Comparison of ENCODE assay signal across 9 mouse cellular contexts in the genomic region with DNA sequence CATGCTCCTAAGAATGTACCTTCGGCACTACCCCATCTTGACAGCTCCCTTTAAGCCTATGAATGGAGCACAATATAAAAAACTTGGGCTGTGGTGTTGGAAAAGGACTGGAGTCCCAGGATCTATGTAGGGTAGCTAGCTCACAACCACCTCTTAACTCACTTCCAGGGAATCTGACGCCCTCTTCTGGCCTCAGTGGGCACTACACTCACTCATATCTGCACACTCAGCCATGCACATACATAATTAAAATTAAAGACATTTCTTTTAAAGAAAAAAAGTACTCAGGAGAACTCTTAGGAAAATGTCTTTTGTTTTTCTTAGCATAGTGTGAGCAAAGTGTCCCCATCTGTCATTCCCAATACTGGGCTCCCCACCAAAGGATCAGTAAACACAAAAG.
A peak's percentile ranks its signal among the peaks of the same experiment; 100 is the strongest.
DNase-seq lines count a peak whose midpoint lies in the region; ATAC-seq and TF ChIP-seq lines count a peak whose summit lies in the region.
"Had no signal": no experiment of that assay in that cellular context is flagged by ENCODE, and none has a peak within 500 bp of the region (broad histone marks: within the 10 kb centered on the region; RNA-seq: fewer than 3 reads in every experiment).

No protein-coding gene starts in this region.

- DNase-seq in adrenal gland, adult (ENCODE audit: inconsistent age in 2 of 2, low spot score in 1 of 2), result peak; percentile 48 to 68
- DNase-seq in adrenal gland, postnatal 4 days (ENCODE audit: low spot score in 2 of 2), result no peak
- peak; percentile 47 for DNase-seq in kidney, adult 9 months
- no peak for DNase-seq in kidney, adult 11 months
- peak; percentile 34 for DNase-seq in ES-E14 (ENCODE audit: low read depth, low spot score)
- DNase-seq in frontal cortex, adult 2 months (ENCODE audit: extremely low spot score in 1 of 2, low spot score in 1 of 2), result no peak
- no peak for DNase-seq in hindbrain, embryonic 14.5 days (ENCODE audit: low spot score)

- 0 out of 2 replicates have a peak, but pooled peaks have one; percentile 60 for ATAC-seq in megakaryocyte-erythroid progenitor cell, adult 5-6 weeks (replicated peaks; ENCODE audit: low FRiP score, low TSS enrichment, poor library complexity, severe bottlenecking)
- ATAC-seq in hindbrain, embryonic 14.5 days (ENCODE audit: low FRiP score), result no peak

- H3K27ac ChIP-seq in ES-E14 (ENCODE audit: insufficient read depth, low read depth, low read length, poor library complexity, severe bottlenecking), result no peak overlapping the region
- no peak overlapping the region for H3K27ac ChIP-seq in hindbrain, embryonic 14.5 days
- H3K27ac ChIP-seq: neural tube, embryonic 12.5 days had no signal

- WGBS in hindbrain, embryonic 14.5 days, result 67% methylated on average over 2 of the region's 2 CpGs

- no peak overlapping the region for H3K4me3 ChIP-seq in ES-E14 (ENCODE audit: insufficient read depth in 1 of 2, low read depth in 1 of 2, low read length in 2 of 2, poor library complexity in 1 of 2, severe bottlenecking in 1 of 2)
- H3K4me3 ChIP-seq in hindbrain, embryonic 14.5 days (replicated peaks; ENCODE audit: low read length), result no peak overlapping the region
- H3K4me3 ChIP-seq: neural tube, embryonic 12.5 days had no signal

- H3K4me2 ChIP-seq in hindbrain, embryonic 14.5 days (replicated peaks), result no peak overlapping the region
- H3K4me2 ChIP-seq: neural tube, embryonic 12.5 days had no signal

- in situ Hi-C loops in ES-E14 (cut with MboI; ENCODE audit: low sequenced_read_pairs in 2 of 2, unreplicated experiment in 2 of 2), result no loop called here

- no peaks in the 10 kb centered on the region for H3K27me3 ChIP-seq in hindbrain, embryonic 14.5 days (ENCODE audit: control insufficient read depth, insufficient read depth, low read length)
- H3K27me3 ChIP-seq: neural tube, embryonic 12.5 days had no signal

- no peaks in the 10 kb centered on the region for H3K9me3 ChIP-seq in ES-E14 (ENCODE audit: control insufficient read depth, insufficient read depth, low read depth, low read length)
- H3K9me3 ChIP-seq in hindbrain, embryonic 14.5 days (ENCODE audit: control insufficient read depth, low read length), result no peaks in the 10 kb centered on the region
- H3K9me3 ChIP-seq: neural tube, embryonic 12.5 days had no signal

- peaks cover 0 to 10% of the 10 kb centered on the region in 2 experiments; a peak in 1 of 4 replicates for H3K4me1 ChIP-seq in ES-E14 (ENCODE audit: control insufficient read depth in 2 of 2, insufficient read depth in 2 of 2, low read length in 2 of 2, poor library complexity in 1 of 2)
- H3K4me1 ChIP-seq in hindbrain, embryonic 14.5 days (replicated peaks; ENCODE audit: control insufficient read depth, insufficient read depth, low read length), result peaks cover 5% of the 10 kb centered on the region

- H3K36me3 ChIP-seq in ES-E14 (ENCODE audit: control insufficient read depth, insufficient read depth, low read length, poor library complexity, severe bottlenecking), result no peaks in the 10 kb centered on the region
- no peaks in the 10 kb centered on the region for H3K36me3 ChIP-seq in hindbrain, embryonic 14.5 days (replicated peaks; ENCODE audit: control insufficient read depth, insufficient read depth)
- H3K36me3 ChIP-seq: neural tube, embryonic 12.5 days had no signal

- no peak overlapping the region for H3K9ac ChIP-seq in ES-E14 (ENCODE audit: insufficient read depth, low read depth, low read length, poor library complexity, severe bottlenecking)
- no peak overlapping the region for H3K9ac ChIP-seq in hindbrain, embryonic 14.5 days
- H3K9ac ChIP-seq: neural tube, embryonic 12.5 days had no signal

TF ChIP-seq in ES-E14, 5 proteins besides CTCF, POLR2A, EP300 and RAD21:
- TF ChIP-seq ZNF384 (IDR thresholded peaks at IDR 0.05; ENCODE audit: low read depth, low read length), result no peak
- no peak for TF ChIP-seq MAFK (IDR thresholded peaks at IDR 0.05; ENCODE audit: insufficient read depth, low read depth, low read length)

Comparison
In these comparisons a context has a peak if more than half of its experiments do, and no peak if none do; other contexts are left out.
1. DNase-seq: peak in adrenal gland, adult (2 of 2), kidney, adult 9 months (single experiment) and ES-E14 (single experiment); none in adrenal gland, postnatal 4 days (0 of 2), kidney, adult 11 months (single experiment), frontal cortex, adult 2 months (0 of 2) and hindbrain, embryonic 14.5 days (single experiment).